Mouse (Mus musculus) bone marrow, adult 2 months (tissue): ENCODE measurements around the gene Spata21. TPM values are rescaled to one million over a fixed set of nuclear protein-coding genes. Genes with fewer than 3 reads are reported as not detected.
A peak's percentile ranks its signal among the peaks of the same experiment; 100 is the strongest.

Source experiments
- H3K27ac ChIP-seq: fragments of 200-500 bp; 2 replicates; pipeline ENCODE4 v1.5.1; 2012; ENCODE audit warnings: low read depth, mild to moderate bottlenecking, control low read depth, inconsistent platforms, low read length; ENCODE audit not compliant: control insufficient read depth, poor library complexity, insufficient read depth
- H3K4me1 ChIP-seq: fragments of 200-500 bp; 2 replicates; pipeline ENCODE4 v1.6.1; 2011; ENCODE audit warnings: low read length; ENCODE audit not compliant: control insufficient read depth, insufficient read depth
- H3K4me3 ChIP-seq: fragments of 200-500 bp; replicated peaks from 2 replicates; pipeline ENCODE3; 2011; ENCODE audit warnings: mild to moderate bottlenecking, low read depth, low read length, control low read depth; ENCODE audit not compliant: control insufficient read depth
- CTCF ChIP-seq: fragments of 200-500 bp; IDR thresholded peaks from 2 replicates; pipeline ENCODE4 v1.5.1; 2011; ENCODE audit warnings: low read length, control low read depth; ENCODE audit not compliant: control insufficient read depth, insufficient read depth
- POLR2A ChIP-seq: fragments of 200-500 bp; IDR thresholded peaks from 2 replicates; pipeline ENCODE4 v1.6.1; 2011; ENCODE audit warnings: low read depth, mild to moderate bottlenecking, control low read depth, low read length, borderline replicate concordance; ENCODE audit not compliant: control insufficient read depth
- WGBS: fragments of 180-500 bp; shearing (Covaris S2); methylation state at CpG from one replicate; pipeline ENCODE4 v1.1.7; 2018; 5-methylcytosine and 5-hydroxymethylcytosine counted together
- polyA plus RNA-seq: library from polyadenylated mRNA; stranded (reverse); fragments of >200 nt; gene quantifications from 2 replicates; pipeline ENCODE4 v1.2.4, GENCODE M21; 2011; ENCODE audit warnings: low replicate concordance; ENCODE audit not compliant: missing spikeins, insufficient read depth, insufficient read length

The Spata21 gene
- polyA plus RNA-seq, 1 experiment = not detected

GRCm38 (mm10) chr4:141147112-141148008 is 59.2 kb downstream of the Spata21 start, which contains the start of gene Fbxo42:
Fbxo42 (plus strand) TSS chr4:141147913.
- H3K4me1 ChIP-seq = peaks cover 1% of the 10 kb centered on the region
- peak within 1 kb of the TSS; percentile 99 for H3K4me3 ChIP-seq
- peak; percentile 68 for TF ChIP-seq CTCF
- peak; percentile 88; the same call in 1 of the 2 replicates for TF ChIP-seq POLR2A
- H3K27ac ChIP-seq = peak within 1 kb of the TSS; percentile 84
- under 1% methylated on average over 58 of the region's 58 CpGs for WGBS

GRCm38 (mm10) chr4:141148009-141148801 is 60.1 kb downstream of the Spata21 start:
- TF ChIP-seq CTCF (no peak), POLR2A (no peak)
- Histone ChIP-seq H3K27ac (peak overlapping the region; percentile 84), H3K4me3 (peak overlapping the region; percentile 99), H3K4me1 (no peaks in the 10 kb centered on the region; the same call in none of the 2 replicates)
- under 1% methylated on average over 66 of the region's 66 CpGs for WGBS

GRCm38 (mm10) chr4:141149116-141149515 is 61.0 kb downstream of the Spata21 start:
- TF ChIP-seq POLR2A = no peak
- TF ChIP-seq CTCF = no peak
- Histone ChIP-seq H3K27ac (no peak overlapping the region), H3K4me1 (no peaks in the 10 kb centered on the region; the same call in none of the 2 replicates), H3K4me3 (peak overlapping the region; percentile 29)
- WGBS = 28% methylated on average over 7 of the region's 7 CpGs

- 50% methylated on average over 4 of the region's 4 CpGs for whole genome bisulfite sequencing
- no peak for TF ChIP-seq POLR2A
- no peak for TF ChIP-seq CTCF
- peaks cover 14% of the 10 kb centered on the region for H3K4me1 ChIP-seq
- H3K4me3 ChIP-seq = no peak overlapping the region
- H3K27ac ChIP-seq = no peak overlapping the region
These were observed 69.4 kb downstream of the Spata21 start for GRCm38 (mm10) chr4:141157485-141157884.

- Histone ChIP-seq H3K4me3 (no peak overlapping the region), H3K4me1 (peaks cover 14% of the 10 kb centered on the region), H3K27ac (no peak overlapping the region)
- TF ChIP-seq POLR2A = no peak
- no peak for TF ChIP-seq CTCF
- WGBS = 85% methylated on average over 2 of the region's 2 CpGs
These were observed 70.5 kb downstream of the Spata21 start for GRCm38 (mm10) chr4:141158609-141159008.

GRCm38 (mm10) chr4:141159093-141159492 is 71.0 kb downstream of the Spata21 start:
- WGBS = 30% methylated on average over 11 of the region's 11 CpGs
- peaks cover 14% of the 10 kb centered on the region for H3K4me1 ChIP-seq
- no peak overlapping the region; the same call in 1 of the 2 replicates for H3K27ac ChIP-seq
- no peak overlapping the region for H3K4me3 ChIP-seq
- TF ChIP-seq CTCF = no peak
- TF ChIP-seq POLR2A = no peak

GRCm38 (mm10) chr4:141159666-141160065 is 71.5 kb downstream of the Spata21 start:
- Histone ChIP-seq H3K4me3 (no peak overlapping the region), H3K27ac (no peak overlapping the region; the same call in 1 of the 2 replicates), H3K4me1 (peaks cover 16% of the 10 kb centered on the region)
- TF ChIP-seq CTCF (no peak), POLR2A (no peak)
- 18% methylated on average over 5 of the region's 5 CpGs for WGBS

GRCm38 (mm10) chr4:141160193-141160592 is 72.1 kb downstream of the Spata21 start:
- no peak overlapping the region for H3K4me3 ChIP-seq
- no peak for TF ChIP-seq POLR2A
- no peak for TF ChIP-seq CTCF
- 50% methylated on average over 4 of the region's 4 CpGs for WGBS
- peaks cover 13% of the 10 kb centered on the region for H3K4me1 ChIP-seq
- no peak overlapping the region for H3K27ac ChIP-seq
